Mouse (Mus musculus): Measurements from ENCODE around the gene Blzf1. TPM values are rescaled to one million over a fixed set of nuclear protein-coding genes. Genes with fewer than 3 reads are reported as not detected.

Gene Blzf1
- polyA plus RNA-seq, 1 experiment from 2014 or later, result 28.9 TPM

DNA sequence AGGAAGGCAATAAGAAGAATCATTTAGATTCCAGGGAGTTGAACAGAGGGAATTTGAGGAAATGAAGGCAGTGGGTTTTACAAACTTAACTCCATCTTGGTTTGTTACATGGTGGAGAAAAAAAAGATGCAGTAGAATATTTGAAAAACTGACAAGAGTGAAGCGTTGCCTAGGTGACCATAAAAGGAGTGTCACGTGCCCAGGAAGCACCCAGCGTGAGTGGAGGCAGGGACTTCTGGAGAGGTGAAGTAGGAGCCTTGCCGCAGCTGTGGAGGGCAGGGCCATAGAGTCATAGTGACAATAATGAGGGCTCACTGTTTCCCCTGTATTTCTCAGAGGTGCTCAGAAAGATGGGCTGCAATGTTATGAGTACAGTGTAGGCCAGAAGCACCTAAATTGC is 28.0 kb downstream of the Blzf1 start:
- Histone ChIP-seq H3K9ac (replicated peaks; ENCODE audit: low read length) (no peak overlapping the region), H3K36me3 (ENCODE audit: control insufficient read depth, insufficient read depth, low read length) (0 out of 2 replicates have a peak, but pooled peaks cover 15% of the 10 kb centered on the region), H3K4me2 (ENCODE audit: low read length) (no peak overlapping the region), H3K27me3 (ENCODE audit: control insufficient read depth, insufficient read depth, low read length) (no peaks in the 10 kb centered on the region), H3K4me3 (replicated peaks; ENCODE audit: low read depth, low read length) (no peak overlapping the region), H3K27ac (replicated peaks; ENCODE audit: low read depth, low read length) (no peak overlapping the region), H3K4me1 (ENCODE audit: control insufficient read depth, insufficient read depth, low read length) (no peaks in the 10 kb centered on the region), H3K9me3 (ENCODE audit: control insufficient read depth, low read length) (no peaks in the 10 kb centered on the region)
- WGBS, result 74% methylated on average over 4 of the region's 4 CpGs
- ATAC-seq (ENCODE audit: low FRiP score, low TSS enrichment), result no peak
- no peak for DNase-seq

DNA sequence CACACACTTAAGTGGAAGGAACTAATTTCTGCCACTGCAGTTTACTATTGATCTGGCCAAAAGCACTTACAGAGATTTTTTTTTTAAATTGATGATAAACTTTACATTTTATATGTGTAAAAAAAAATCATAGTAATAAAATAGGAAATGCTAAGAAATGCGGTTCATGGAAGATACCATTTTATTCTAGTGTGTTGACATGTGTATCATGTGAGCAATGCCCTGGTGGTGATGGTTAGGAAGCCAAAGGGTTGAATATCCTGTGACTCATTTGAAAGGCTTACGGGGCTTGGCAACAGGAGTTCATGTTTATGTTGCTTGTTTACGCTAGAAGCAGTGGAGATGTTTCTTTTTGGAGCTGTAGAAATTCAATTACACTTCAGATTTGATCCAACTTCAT is 30.7 kb downstream of the Blzf1 start:
- H3K36me3 ChIP-seq (ENCODE audit: control insufficient read depth, insufficient read depth, low read length), result 0 out of 2 replicates have a peak, but pooled peaks cover 10% of the 10 kb centered on the region
- ATAC-seq (ENCODE audit: low FRiP score, low TSS enrichment), result no peak

DNA sequence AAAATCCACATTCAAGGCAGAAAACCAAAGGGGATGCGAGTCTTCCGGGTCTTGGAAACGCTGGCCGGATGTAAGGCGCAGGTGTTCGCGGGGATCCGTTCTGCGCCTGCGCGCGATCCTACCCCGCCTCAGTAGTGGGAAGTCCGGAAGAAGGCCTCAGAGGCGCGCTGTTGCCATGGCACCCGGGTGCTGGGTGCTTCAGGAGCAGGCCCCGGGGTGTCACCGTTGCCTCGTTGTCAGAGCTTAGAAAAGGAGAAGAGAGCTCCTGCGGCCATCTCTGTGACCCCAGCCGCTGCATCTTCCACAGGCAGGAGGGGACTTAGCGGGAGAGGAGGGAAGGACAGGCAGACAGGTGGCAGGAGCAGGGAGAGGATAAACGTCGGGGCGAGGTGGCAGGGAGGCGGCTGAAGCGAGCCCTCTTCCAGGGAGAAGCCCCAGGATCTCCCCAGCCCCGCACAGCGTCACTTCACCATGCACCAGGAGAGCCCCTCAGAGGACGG is 31.8 kb downstream of the Blzf1 start, which contains the start of gene Ccdc181:
Gene Ccdc181, plus strand, starts transcription at position 131 of the 500 bp plus-strand sequence.
- no peaks in the 10 kb centered on the region for H3K9me3 ChIP-seq (ENCODE audit: control insufficient read depth, low read length)
- DNase-seq (peak; percentile 97), ATAC-seq (ENCODE audit: low FRiP score, low TSS enrichment) (peak; percentile 99)
- H3K27ac ChIP-seq (replicated peaks; ENCODE audit: low read depth, low read length), result peak within 1 kb of the TSS; percentile 87
- H3K27me3 ChIP-seq (ENCODE audit: control insufficient read depth, insufficient read depth, low read length), result no peaks in the 10 kb centered on the region
- peak within 1 kb of the TSS; percentile 65 for H3K4me3 ChIP-seq (replicated peaks; ENCODE audit: low read depth, low read length)
- H3K36me3 ChIP-seq (ENCODE audit: control insufficient read depth, insufficient read depth, low read length), result 0 out of 2 replicates have a peak, but pooled peaks cover 9% of the 10 kb centered on the region
- no peaks in the 10 kb centered on the region for H3K4me1 ChIP-seq (ENCODE audit: control insufficient read depth, insufficient read depth, low read length)
- H3K4me2 ChIP-seq (ENCODE audit: low read length), result peak within 1 kb of the TSS; percentile 77
- peak within 1 kb of the TSS; percentile 62 for H3K9ac ChIP-seq (replicated peaks; ENCODE audit: low read length)
- under 1% methylated on average over 31 of the region's 31 CpGs for WGBS

More for the DNA sequence above, 30.7 kb downstream of the Blzf1 start:
- Histone ChIP-seq H3K9ac (replicated peaks; ENCODE audit: low read length) (no peak overlapping the region), H3K4me3 (replicated peaks; ENCODE audit: low read depth, low read length) (no peak overlapping the region), H3K4me1 (ENCODE audit: control insufficient read depth, insufficient read depth, low read length) (no peaks in the 10 kb centered on the region), H3K4me2 (ENCODE audit: low read length) (no peak overlapping the region), H3K27ac (replicated peaks; ENCODE audit: low read depth, low read length) (no peak overlapping the region), H3K9me3 (ENCODE audit: control insufficient read depth, low read length) (no peaks in the 10 kb centered on the region), H3K27me3 (ENCODE audit: control insufficient read depth, insufficient read depth, low read length) (no peaks in the 10 kb centered on the region)
- WGBS, result 90% methylated on average over 3 of the region's 3 CpGs
- DNase-seq, result no peak

DNA sequence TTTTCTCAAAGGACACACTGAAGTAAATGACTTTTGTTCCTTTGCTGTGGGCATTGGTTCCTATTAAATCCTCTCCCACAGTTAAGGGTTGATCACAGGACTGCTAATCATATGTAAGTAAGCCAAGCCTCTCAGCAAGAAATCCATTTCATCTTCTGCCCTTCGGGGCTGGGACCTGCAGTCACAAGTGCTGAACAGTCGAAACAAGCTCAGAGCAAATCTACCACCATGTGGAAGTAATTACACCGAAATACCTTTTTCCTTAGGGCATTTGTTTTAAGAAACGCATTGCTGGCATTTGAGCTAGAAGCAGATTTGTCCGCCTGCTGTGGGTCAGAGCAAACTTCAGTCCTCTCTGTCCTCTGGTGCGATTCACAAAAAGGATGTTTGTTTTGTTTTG is 33.6 kb downstream of the Blzf1 start:
- ATAC-seq (ENCODE audit: low FRiP score, low TSS enrichment) (no peak), DNase-seq (peak; percentile 18)
- Histone ChIP-seq H3K9me3 (ENCODE audit: control insufficient read depth, low read length) (no peaks in the 10 kb centered on the region), H3K27ac (replicated peaks; ENCODE audit: low read depth, low read length) (no peak overlapping the region), H3K27me3 (ENCODE audit: control insufficient read depth, insufficient read depth, low read length) (no peaks in the 10 kb centered on the region), H3K4me1 (ENCODE audit: control insufficient read depth, insufficient read depth, low read length) (no peaks in the 10 kb centered on the region), H3K36me3 (ENCODE audit: control insufficient read depth, insufficient read depth, low read length) (no peaks in the 10 kb centered on the region), H3K9ac (replicated peaks; ENCODE audit: low read length) (no peak overlapping the region), H3K4me3 (replicated peaks; ENCODE audit: low read depth, low read length) (no peak overlapping the region), H3K4me2 (ENCODE audit: low read length) (no peak overlapping the region)
- WGBS, result 75% methylated on average over 6 of the region's 6 CpGs

DNA sequence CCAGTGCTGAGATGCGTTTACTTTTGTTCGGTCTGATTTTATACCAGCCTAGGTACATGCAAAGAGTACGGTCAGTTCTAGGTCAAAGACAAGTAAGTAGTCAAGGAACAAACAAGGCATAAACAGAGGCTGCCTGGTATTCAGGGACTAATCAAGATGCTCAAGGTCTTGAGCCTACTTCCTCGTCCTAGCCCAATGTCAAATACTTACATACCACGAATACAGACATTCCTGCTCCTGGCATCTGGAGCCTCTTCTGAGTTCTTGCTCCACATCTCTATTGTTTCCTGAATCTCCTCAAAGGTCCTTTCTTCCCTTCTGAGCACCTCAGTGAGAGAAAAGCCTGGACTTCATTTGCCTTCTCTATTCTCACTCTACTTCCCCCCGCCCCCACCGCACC is 36.3 kb downstream of the Blzf1 start:
- no peaks in the 10 kb centered on the region for H3K9me3 ChIP-seq (ENCODE audit: control insufficient read depth, low read length)
- DNase-seq, result no peak
- H3K27me3 ChIP-seq (ENCODE audit: control insufficient read depth, insufficient read depth, low read length), result no peaks in the 10 kb centered on the region
- H3K4me2 ChIP-seq (ENCODE audit: low read length), result no peak overlapping the region
- no peak for ATAC-seq (ENCODE audit: low FRiP score, low TSS enrichment)
- H3K36me3 ChIP-seq (ENCODE audit: control insufficient read depth, insufficient read depth, low read length), result no peaks in the 10 kb centered on the region
- H3K4me1 ChIP-seq (ENCODE audit: control insufficient read depth, insufficient read depth, low read length), result no peaks in the 10 kb centered on the region
- 85% methylated on average over 7 of the region's 7 CpGs for WGBS
- no peak overlapping the region for H3K9ac ChIP-seq (replicated peaks; ENCODE audit: low read length)
- no peak overlapping the region for H3K4me3 ChIP-seq (replicated peaks; ENCODE audit: low read depth, low read length)
- no peak overlapping the region for H3K27ac ChIP-seq (replicated peaks; ENCODE audit: low read depth, low read length)

DNA sequence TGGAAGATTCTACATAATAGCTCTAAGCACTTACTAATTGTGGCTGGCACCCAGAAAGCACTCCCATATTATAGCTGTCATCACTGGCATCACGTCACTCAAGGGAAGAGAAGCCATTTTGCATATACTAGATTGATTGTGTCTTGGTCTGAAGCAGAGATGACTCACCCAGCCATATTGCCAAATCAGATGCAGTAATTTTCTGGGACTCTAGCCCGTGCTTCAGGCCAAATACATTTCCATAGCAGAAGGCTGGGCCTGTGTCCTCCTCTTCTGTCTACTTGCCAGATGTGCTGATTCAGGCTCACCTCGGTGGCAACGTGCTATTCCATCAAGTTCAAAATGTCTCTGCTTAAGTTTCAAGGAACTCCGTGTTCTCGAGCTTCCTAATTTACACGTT is 45.7 kb downstream of the Blzf1 start:
- ATAC-seq (ENCODE audit: low FRiP score, low TSS enrichment) (no peak), DNase-seq (no peak)
- H3K4me2 ChIP-seq (ENCODE audit: low read length), result no peak overlapping the region
- no peaks in the 10 kb centered on the region for H3K9me3 ChIP-seq (ENCODE audit: control insufficient read depth, low read length)
- peaks cover 18% of the 10 kb centered on the region for H3K36me3 ChIP-seq (ENCODE audit: control insufficient read depth, insufficient read depth, low read length)
- H3K9ac ChIP-seq (replicated peaks; ENCODE audit: low read length), result no peak overlapping the region
- no peak overlapping the region for H3K27ac ChIP-seq (replicated peaks; ENCODE audit: low read depth, low read length)
- no peaks in the 10 kb centered on the region for H3K4me1 ChIP-seq (ENCODE audit: control insufficient read depth, insufficient read depth, low read length)
- no peak overlapping the region for H3K4me3 ChIP-seq (replicated peaks; ENCODE audit: low read depth, low read length)
- H3K27me3 ChIP-seq (ENCODE audit: control insufficient read depth, insufficient read depth, low read length), result no peaks in the 10 kb centered on the region
- 93% methylated on average over 7 of the region's 7 CpGs for WGBS

DNA sequence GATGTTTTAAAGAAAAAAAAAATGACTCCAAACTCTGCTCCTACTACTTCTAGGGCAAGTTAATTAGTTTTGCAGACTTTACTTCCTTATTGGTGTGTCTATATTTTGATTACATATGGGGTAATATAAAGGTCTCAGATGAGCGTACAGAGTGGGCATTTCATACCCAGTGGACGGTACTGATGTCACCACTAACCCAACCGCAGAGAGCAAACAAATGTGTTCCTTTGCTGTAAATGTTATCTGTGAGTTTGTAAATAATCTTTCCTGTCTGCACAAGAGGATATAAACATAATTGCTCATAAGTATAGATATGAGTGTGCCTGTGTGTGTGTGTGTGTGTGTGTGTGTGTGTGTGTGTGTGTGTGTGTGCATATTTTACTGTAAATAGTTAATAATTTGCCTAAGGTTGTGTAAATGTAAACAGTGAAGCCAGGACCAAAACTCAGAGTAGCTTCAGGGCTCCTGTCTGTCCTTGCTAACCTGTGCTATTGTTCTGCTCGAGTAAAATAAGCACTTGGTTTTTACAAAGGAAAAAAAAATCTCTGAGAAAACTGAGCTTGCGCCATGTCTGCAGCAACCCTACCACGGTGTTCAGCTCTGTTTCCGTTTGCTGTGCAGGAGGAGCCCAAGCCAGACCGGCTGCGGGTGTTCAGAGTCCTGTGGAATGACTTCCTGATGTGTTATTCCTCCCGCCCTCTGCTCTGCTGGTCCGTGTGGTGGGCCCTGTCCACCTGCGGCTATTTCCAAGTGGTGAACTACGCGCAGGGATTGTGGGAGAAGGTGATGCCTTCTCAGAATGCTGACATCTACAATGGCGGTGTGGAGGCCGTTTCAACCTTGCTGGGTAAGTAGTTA is 46.9 kb downstream of the Blzf1 start:
- Histone ChIP-seq H3K36me3 (ENCODE audit: control insufficient read depth, insufficient read depth, low read length) (peaks cover 18% of the 10 kb centered on the region), H3K4me2 (ENCODE audit: low read length) (no peak overlapping the region), H3K9ac (replicated peaks; ENCODE audit: low read length) (no peak overlapping the region), H3K9me3 (ENCODE audit: control insufficient read depth, low read length) (no peaks in the 10 kb centered on the region), H3K4me1 (ENCODE audit: control insufficient read depth, insufficient read depth, low read length) (no peaks in the 10 kb centered on the region), H3K27ac (replicated peaks; ENCODE audit: low read depth, low read length) (no peak overlapping the region), H3K27me3 (ENCODE audit: control insufficient read depth, insufficient read depth, low read length) (no peaks in the 10 kb centered on the region), H3K4me3 (replicated peaks; ENCODE audit: low read depth, low read length) (no peak overlapping the region)
- ATAC-seq (ENCODE audit: low FRiP score, low TSS enrichment) (no peak), DNase-seq (no peak)
- 87% methylated on average over 16 of the region's 16 CpGs for WGBS

DNA sequence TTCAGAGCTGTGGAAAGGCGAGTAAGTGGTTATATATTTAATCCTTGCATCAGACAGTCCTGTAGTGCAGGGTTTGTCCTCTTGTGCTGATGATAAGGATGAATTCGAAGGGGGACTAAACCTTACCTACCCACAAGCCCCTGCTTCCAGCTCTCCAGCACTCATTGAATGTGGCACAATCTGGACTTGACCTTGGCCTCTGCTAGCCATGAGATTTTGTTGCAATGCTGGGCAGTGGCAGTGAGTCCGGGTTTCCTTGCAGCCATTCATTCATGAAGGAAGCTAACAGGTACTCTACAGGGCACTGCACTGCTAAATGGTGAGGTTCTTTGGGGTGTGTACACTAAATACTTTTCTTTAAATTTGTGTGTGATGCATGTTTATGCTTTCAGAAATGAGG is 52.5 kb downstream of the Blzf1 start:
- peaks cover 8% of the 10 kb centered on the region for H3K4me1 ChIP-seq (ENCODE audit: control insufficient read depth, insufficient read depth, low read length)
- no peak overlapping the region for H3K4me2 ChIP-seq (ENCODE audit: low read length)
- H3K9me3 ChIP-seq (ENCODE audit: control insufficient read depth, low read length), result no peaks in the 10 kb centered on the region
- H3K4me3 ChIP-seq (replicated peaks; ENCODE audit: low read depth, low read length), result no peak overlapping the region
- DNase-seq (no peak), ATAC-seq (ENCODE audit: low FRiP score, low TSS enrichment) (no peak)
- WGBS, result 82% methylated on average over 3 of the region's 3 CpGs
- H3K9ac ChIP-seq (replicated peaks; ENCODE audit: low read length), result no peak overlapping the region
- H3K36me3 ChIP-seq (ENCODE audit: control insufficient read depth, insufficient read depth, low read length), result no peaks in the 10 kb centered on the region; the same call in 1 of the 2 replicates
- H3K27ac ChIP-seq (replicated peaks; ENCODE audit: low read depth, low read length), result no peak overlapping the region
- no peaks in the 10 kb centered on the region for H3K27me3 ChIP-seq (ENCODE audit: control insufficient read depth, insufficient read depth, low read length)

DNA sequence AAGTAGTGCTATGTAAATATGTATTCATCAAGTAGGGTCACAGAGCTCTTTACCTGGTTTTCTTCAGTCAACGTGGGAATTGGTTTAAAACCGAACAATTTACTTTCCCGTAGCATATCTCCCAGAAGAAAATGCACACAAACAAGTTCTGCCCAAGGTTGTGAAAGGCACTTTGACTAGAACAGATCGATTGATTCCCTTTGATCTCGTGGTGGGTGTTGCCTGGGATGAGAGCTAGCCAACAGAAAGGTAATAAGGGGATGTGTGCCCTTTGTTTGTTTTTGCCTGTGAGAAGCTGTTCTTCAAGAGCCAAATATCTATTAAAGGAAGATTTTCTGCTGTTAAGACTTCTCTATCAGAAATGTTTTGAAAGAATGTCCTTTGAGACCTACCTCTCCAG is 54.7 kb downstream of the Blzf1 start:
- Histone ChIP-seq H3K27me3 (ENCODE audit: control insufficient read depth, insufficient read depth, low read length) (no peaks in the 10 kb centered on the region), H3K4me1 (ENCODE audit: control insufficient read depth, insufficient read depth, low read length) (peaks cover 18% of the 10 kb centered on the region), H3K27ac (replicated peaks; ENCODE audit: low read depth, low read length) (no peak overlapping the region), H3K4me2 (ENCODE audit: low read length) (no peak overlapping the region), H3K36me3 (ENCODE audit: control insufficient read depth, insufficient read depth, low read length) (no peaks in the 10 kb centered on the region), H3K4me3 (replicated peaks; ENCODE audit: low read depth, low read length) (no peak overlapping the region), H3K9me3 (ENCODE audit: control insufficient read depth, low read length) (no peaks in the 10 kb centered on the region), H3K9ac (replicated peaks; ENCODE audit: low read length) (no peak overlapping the region)
- DNase-seq (no peak), ATAC-seq (ENCODE audit: low FRiP score, low TSS enrichment) (no peak)
- WGBS, result 78% methylated on average over 5 of the region's 5 CpGs

Data from midbrain, embryonic 14.5 days (tissue).